Mouse (Mus musculus) embryonic facial prominence, embryonic 15.5 days (tissue): ENCODE measurements around the gene Ppp5c. TPM values are rescaled to one million over a fixed set of nuclear protein-coding genes. Genes with fewer than 3 reads are reported as not detected.
A peak's percentile ranks its signal among the peaks of the same experiment; 100 is the strongest.

Experiments
- ATAC-seq: fragments of 200-750 bp; cut with Nextera tagmentation; 2 replicates; pipeline ENCODE4 v1.8.0; 2017; ENCODE audit warnings: low read depth, moderate TSS enrichment; ENCODE audit not compliant: insufficient number of reproducible peaks, low FRiP score, low TSS enrichment
- H3K27ac ChIP-seq: fragments of 300-500 bp; sonication (generic); replicated peaks from 2 replicates; pipeline ENCODE4 v1.5.1; 2015; ENCODE audit warnings: mild to moderate bottlenecking, inconsistent platforms
- H3K27me3 ChIP-seq: fragments of 300-500 bp; sonication (generic); 2 replicates; pipeline ENCODE4 v1.6.1; 2015; ENCODE audit warnings: inconsistent platforms
- H3K36me3 ChIP-seq: fragments of 300-500 bp; sonication (generic); 2 replicates; pipeline ENCODE4 v1.6.1; 2015; ENCODE audit warnings: mild to moderate bottlenecking, inconsistent platforms
- H3K4me1 ChIP-seq: fragments of 300-500 bp; sonication (generic); 2 replicates; pipeline ENCODE4 v1.6.1; 2015; ENCODE audit warnings: inconsistent platforms
- H3K4me2 ChIP-seq: fragments of 300-500 bp; sonication (generic); replicated peaks from 2 replicates; pipeline ENCODE4 v1.6.1; 2015; ENCODE audit warnings: mild to moderate bottlenecking, inconsistent platforms
- H3K4me3 ChIP-seq: fragments of 300-500 bp; sonication (generic); replicated peaks from 2 replicates; pipeline ENCODE4 v1.5.1; 2015; ENCODE audit warnings: mild to moderate bottlenecking, inconsistent platforms
- H3K9ac ChIP-seq: fragments of 300-500 bp; sonication (generic); 2 replicates; pipeline ENCODE4 v1.6.1; 2015; ENCODE audit warnings: inconsistent platforms
- H3K9me3 ChIP-seq: fragments of 300-500 bp; sonication (generic); replicated peaks from 2 replicates; pipeline ENCODE4 v1.6.1; 2016; ENCODE audit warnings: inconsistent platforms
- WGBS: fragments of 180-500 bp; shearing (Covaris S2); methylation state at CpG from one replicate; pipeline ENCODE4 v1.1.7; 2015; 5-methylcytosine and 5-hydroxymethylcytosine counted together
- polyA plus RNA-seq: library from polyadenylated mRNA; unstranded; fragments of >200 nt; fragmentation: Nextera tagmentation; extraction: Ambion mirVana; gene quantifications from 2 replicates; pipeline ENCODE4 v1.2.1, GENCODE M21; 2015

The Ppp5c gene
- polyA plus RNA-seq, 1 experiment from 2014 or later, result 113 TPM

DNA sequence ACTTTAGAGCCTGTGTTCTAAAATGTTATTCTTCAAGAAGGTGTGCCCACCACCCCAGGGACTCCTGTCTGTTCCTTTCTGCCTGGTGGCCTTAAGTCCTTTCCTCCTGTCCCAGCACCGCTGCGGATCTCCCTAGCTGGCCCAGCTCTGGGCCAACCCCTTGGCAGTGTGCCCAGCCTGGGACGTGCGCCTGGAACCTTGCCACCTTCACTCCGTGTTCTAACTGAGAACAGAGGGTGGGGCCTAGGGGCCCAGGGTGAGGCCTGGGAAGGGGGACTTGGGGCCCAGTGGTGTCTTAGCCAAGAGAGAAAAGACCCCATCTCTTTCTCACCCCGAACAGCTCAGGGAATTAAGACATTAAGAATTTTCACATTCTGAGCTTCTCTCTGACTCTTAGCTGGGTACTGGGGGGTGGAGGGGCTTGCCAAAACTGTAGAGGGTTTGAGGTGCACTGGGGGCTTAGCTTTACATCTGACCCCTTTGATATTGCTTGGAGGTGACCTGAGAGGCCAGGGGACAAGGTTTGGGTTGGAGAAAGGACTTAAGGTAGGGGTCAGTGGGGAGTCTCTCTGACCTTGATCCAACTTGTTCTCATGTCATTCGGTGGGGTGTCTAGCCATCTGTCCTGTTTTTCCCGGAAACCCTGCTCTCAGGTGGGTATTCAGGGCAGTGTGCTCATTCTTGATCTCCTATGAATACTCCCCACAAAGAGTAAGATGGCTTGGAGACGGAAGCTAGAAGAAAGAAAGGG lies 32.5 kb upstream of the Ppp5c start:
- Histone ChIP-seq H3K4me3 (peak overlapping the region; percentile 66), H3K9ac (peak overlapping the region; percentile 26; the same call in 1 of the 2 replicates), H3K27me3 (no peaks in the 10 kb centered on the region), H3K4me2 (peak overlapping the region; percentile 69), H3K4me1 (peaks cover 70% of the 10 kb centered on the region), H3K36me3 (no peaks in the 10 kb centered on the region), H3K9me3 (no peaks in the 10 kb centered on the region), H3K27ac (peak overlapping the region; percentile 97)
- WGBS, result 20% methylated on average over 9 of the region's 9 CpGs
- peak; percentile 50; the same call in 1 of the 2 replicates for ATAC-seq

DNA sequence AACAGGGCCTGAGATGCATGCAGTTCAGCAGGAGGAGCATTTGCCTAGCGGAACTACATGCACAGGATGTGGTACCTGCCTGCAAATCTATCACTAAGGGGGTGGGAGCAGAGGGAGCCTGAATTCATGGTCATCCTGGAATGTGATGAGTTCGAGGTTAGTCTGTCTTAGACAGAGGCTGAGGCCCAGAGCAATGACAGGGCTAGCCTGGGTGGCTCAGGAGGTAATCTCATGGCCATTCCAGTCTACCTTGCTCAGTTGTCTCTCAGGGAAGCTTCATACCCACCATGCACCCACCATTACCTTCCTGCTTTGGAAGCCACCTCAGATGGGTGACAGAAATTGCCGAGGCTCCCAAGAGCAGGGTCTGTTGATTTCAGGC lies 31.7 kb upstream of the Ppp5c start:
- Histone ChIP-seq H3K27ac (peak overlapping the region; percentile 97), H3K27me3 (no peaks in the 10 kb centered on the region), H3K9ac (no peak overlapping the region), H3K4me2 (peak overlapping the region; percentile 69), H3K9me3 (no peaks in the 10 kb centered on the region), H3K36me3 (peaks cover 5% of the 10 kb centered on the region), H3K4me3 (peak overlapping the region; percentile 66), H3K4me1 (peaks cover 70% of the 10 kb centered on the region)
- no peak for ATAC-seq
- whole genome bisulfite sequencing, result 71% methylated on average over 3 of the region's 3 CpGs

DNA sequence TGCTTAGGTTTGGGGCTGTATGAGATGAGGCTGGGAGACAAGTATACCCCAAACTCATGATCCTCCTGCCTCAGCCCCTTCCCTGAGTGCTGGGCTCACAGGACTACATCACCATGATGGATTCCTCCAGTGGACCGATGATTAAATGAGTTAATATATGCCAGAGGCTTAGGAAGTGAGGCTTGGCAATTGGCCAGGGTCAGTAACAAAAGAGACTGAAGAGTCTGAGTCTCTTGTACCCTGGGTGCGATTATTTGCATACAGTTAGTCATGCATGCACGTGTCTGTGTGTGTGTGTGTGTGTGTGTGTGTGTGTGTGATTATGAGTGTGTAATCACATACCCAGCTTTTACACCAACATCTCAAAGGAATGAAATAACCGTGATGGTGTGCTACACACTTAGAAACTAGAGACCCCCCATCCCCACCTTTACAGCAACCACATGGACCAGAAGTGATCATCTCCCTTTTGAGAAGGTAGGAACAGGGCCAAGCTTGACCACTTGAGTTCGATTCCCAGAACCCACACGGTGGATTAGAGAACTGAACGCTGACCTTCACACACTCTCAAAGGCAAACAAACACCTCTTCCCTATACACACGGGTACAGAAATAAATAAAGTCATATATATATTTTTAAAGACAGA lies 31.2 kb upstream of the Ppp5c start:
- H3K27ac ChIP-seq, result peak overlapping the region; percentile 97
- H3K4me1 ChIP-seq, result peaks cover 70% of the 10 kb centered on the region
- WGBS, result 36% methylated on average over 8 of the region's 8 CpGs
- H3K4me3 ChIP-seq, result peak overlapping the region; percentile 66
- H3K27me3 ChIP-seq, result no peaks in the 10 kb centered on the region
- peak overlapping the region; percentile 69 for H3K4me2 ChIP-seq
- no peak for ATAC-seq
- no peak overlapping the region for H3K9ac ChIP-seq
- H3K9me3 ChIP-seq, result no peaks in the 10 kb centered on the region
- H3K36me3 ChIP-seq, result peaks cover 11% of the 10 kb centered on the region

DNA sequence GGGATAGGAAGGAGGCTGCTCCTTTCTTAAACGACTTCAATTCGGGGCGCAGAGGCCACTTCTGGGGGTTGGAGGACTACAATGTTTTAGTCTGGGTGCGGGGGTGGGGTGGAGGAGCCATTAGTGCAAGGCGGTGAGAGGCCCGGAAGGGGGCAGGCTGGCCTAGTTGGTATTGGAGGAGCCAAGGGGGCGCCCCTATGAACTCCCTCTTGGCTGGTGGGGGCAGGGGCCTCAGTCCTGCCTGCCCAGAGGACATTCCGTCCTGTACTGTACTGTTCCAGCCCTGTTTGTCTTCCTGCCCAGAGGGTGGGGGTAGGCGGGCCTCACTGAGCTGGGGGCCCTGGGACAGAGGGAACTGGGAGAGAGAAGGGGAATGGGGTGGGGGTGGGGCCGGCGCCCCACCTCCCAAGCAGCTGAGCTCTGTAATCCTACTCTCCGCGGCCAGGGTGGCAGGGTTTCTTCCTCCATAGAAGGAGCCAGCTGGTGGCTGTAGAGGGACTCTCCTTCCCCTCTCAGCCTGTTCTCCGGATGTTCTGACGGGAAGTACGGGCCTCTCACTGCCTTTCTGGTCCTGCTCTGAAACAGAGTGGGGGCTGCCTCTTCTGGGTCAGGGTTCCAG lies 30.5 kb upstream of the Ppp5c start:
- ATAC-seq, result peak; percentile 83
- H3K9me3 ChIP-seq, result no peaks in the 10 kb centered on the region
- H3K4me2 ChIP-seq, result peak overlapping the region; percentile 69
- peaks cover 18% of the 10 kb centered on the region for H3K36me3 ChIP-seq
- peak overlapping the region; percentile 18 for H3K4me3 ChIP-seq
- H3K27ac ChIP-seq, result peak overlapping the region; percentile 97
- no peaks in the 10 kb centered on the region for H3K27me3 ChIP-seq
- no peak overlapping the region for H3K9ac ChIP-seq
- WGBS, result 3% methylated on average over 16 of the region's 16 CpGs
- H3K4me1 ChIP-seq, result peaks cover 69% of the 10 kb centered on the region

DNA sequence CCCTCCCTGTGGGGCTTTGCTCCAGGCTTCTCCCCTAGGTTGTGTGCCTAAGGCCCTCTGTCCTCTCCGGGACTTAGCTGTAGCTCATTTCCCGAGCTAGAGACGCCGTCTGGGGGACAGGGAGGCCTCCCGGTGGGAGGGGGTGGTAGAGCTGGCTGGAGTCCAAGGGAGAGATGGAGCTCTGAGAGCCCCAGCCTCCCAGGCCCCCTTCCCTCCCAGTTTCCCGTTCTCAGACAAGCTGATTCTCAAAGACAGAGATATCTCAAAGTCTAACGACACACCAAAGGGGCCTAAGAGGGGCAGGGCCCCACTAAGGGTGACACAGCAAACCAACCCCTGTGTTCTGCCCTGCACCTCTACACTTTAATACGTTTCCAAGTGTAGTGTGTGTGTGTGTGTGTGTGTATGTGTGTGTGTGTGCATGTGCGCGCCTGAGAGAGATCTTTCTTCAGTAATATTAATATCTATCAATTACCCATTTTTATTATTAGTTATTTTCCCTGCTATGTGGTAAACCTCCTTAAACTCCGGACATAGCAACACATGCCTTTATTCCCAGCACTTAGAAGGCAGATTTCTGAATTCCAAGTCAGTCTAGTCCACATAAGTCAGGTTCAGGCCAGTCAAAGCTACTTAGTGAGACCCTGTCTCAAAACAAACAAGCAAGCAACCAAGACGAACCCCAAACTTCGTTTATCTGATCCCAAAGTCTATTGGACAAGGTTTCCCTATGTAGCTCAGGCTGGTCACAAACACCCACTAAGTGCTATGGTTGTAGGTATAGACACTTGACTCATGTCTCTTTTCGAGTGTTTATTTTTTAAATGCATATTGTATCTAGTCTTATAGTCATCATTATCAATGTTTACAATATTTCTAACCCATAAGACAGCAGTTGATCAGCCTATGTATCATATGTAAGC lies 29.1 kb upstream of the Ppp5c start:
- WGBS, result 28% methylated on average over 14 of the region's 14 CpGs
- peak overlapping the region; percentile 33 for H3K9ac ChIP-seq
- H3K4me1 ChIP-seq, result peaks cover 63% of the 10 kb centered on the region
- H3K27ac ChIP-seq, result peak overlapping the region; percentile 97
- H3K4me3 ChIP-seq, result peak overlapping the region; percentile 51
- H3K36me3 ChIP-seq, result peaks cover 22% of the 10 kb centered on the region
- H3K27me3 ChIP-seq, result no peaks in the 10 kb centered on the region
- no peak for ATAC-seq
- no peaks in the 10 kb centered on the region for H3K9me3 ChIP-seq
- H3K4me2 ChIP-seq, result peak overlapping the region; percentile 82

DNA sequence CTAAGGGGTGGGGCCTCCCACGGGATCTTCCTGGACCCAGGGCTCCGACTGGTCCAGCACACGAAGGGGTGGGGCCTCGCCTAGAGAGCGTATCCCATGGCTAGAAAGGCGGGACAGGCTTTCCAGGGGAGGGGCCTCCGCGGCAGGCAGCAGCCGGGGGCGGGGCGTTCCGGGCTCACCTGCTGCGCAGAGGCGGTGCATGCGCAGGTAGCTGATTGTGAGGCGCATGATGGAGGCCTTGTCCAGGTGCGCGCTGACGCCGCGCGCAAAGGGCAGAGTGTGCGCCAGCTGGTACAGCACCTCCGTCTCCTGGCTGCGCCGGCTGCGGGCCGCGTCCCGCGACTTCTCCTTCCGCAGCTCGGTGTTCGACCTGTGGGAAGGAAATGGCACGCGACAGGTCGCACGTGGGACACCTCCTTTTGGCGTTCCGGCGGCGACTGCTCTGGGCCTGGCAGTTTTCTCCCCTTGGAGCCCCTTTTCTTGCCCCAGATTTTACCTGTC lies 28.4 kb upstream of the Ppp5c start:
- Histone ChIP-seq H3K27me3 (no peaks in the 10 kb centered on the region), H3K4me1 (peaks cover 60% of the 10 kb centered on the region), H3K36me3 (peaks cover 26% of the 10 kb centered on the region), H3K27ac (peak overlapping the region; percentile 97), H3K9me3 (no peaks in the 10 kb centered on the region), H3K9ac (peak overlapping the region; percentile 33), H3K4me2 (peak overlapping the region; percentile 82), H3K4me3 (peak overlapping the region; percentile 51)
- WGBS, result under 1% methylated on average over 42 of the region's 42 CpGs
- peak; percentile 77 for ATAC-seq

DNA sequence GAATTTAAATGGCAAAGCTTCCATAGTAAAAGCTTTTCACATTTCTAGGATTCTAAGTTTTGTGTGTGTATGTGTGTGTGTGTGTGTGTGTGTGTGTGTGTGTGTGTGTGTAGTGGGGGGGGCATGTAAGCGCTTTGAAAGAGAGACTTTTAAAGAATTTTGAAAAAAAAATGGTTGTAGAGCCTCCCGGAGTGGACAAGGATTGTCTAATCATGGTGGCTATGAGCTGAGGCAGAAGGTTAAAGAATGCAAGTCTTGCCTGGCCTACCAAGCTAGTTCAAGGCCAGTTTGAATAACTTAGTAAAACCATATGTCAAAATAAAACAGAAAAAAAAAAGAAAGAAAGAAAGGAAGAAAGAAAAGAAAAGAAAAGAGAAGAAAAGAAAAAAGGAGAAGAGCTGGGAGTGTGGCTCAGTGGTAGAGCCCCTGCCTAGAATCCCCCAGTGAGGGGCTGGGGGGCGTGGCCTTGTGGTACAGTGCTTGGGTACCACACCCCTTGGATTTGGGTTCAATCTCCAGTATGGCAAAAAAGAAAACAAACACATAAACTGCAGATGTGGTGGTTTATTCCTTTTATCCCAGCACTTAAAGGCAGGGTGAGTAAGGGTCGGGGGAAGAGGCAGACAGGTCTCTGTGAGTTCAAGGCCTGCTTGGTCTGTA lies 27.7 kb upstream of the Ppp5c start:
- Histone ChIP-seq H3K4me2 (peak overlapping the region; percentile 82), H3K4me1 (peaks cover 52% of the 10 kb centered on the region), H3K4me3 (peak overlapping the region; percentile 51), H3K9me3 (no peaks in the 10 kb centered on the region), H3K27ac (peak overlapping the region; percentile 97; the same call in 1 of the 2 replicates), H3K9ac (no peak overlapping the region), H3K27me3 (no peaks in the 10 kb centered on the region), H3K36me3 (peaks cover 31% of the 10 kb centered on the region)
- ATAC-seq, result no peak
- WGBS, result 87% methylated on average over 4 of the region's 4 CpGs

DNA sequence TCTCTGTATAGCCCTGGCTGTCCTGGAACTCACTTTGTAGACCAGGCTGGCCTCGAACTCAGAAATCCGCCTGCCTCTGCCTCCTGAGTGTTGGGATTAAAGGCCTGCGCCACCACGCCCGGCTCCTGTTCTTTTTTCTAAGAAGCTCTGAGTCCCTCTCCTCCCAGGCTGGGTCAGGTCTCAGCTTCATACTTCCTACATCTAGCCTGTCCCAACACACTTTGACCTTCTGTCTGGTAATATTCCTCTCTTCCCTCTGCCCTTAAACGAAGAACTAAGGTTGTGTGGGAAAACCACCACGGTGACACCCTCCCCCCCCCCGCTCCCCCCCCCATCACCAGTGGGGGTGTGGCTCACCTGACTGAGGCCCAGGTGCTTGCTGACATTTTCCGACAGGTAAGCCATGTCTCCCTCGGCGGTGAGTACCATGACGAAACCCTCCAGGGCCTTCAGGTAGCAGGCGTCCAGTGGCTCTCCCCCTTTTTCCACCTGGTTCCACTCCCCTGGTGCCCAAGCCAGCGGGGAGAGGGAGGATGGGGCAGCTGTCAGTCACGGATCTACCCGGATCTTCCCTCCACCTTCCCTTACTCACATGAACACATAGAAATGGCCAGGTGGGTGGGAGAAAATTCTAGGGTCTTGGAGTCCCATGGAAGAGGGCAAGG lies 26.7 kb upstream of the Ppp5c start:
- 86% methylated on average over 14 of the region's 16 CpGs for WGBS
- no peak overlapping the region for H3K4me2 ChIP-seq
- no peaks in the 10 kb centered on the region for H3K9me3 ChIP-seq
- H3K27me3 ChIP-seq, result no peaks in the 10 kb centered on the region
- H3K9ac ChIP-seq, result no peak overlapping the region
- peaks cover 43% of the 10 kb centered on the region for H3K4me1 ChIP-seq
- no peak overlapping the region for H3K27ac ChIP-seq
- no peak for ATAC-seq
- peaks cover 37% of the 10 kb centered on the region for H3K36me3 ChIP-seq
- no peak overlapping the region for H3K4me3 ChIP-seq

DNA sequence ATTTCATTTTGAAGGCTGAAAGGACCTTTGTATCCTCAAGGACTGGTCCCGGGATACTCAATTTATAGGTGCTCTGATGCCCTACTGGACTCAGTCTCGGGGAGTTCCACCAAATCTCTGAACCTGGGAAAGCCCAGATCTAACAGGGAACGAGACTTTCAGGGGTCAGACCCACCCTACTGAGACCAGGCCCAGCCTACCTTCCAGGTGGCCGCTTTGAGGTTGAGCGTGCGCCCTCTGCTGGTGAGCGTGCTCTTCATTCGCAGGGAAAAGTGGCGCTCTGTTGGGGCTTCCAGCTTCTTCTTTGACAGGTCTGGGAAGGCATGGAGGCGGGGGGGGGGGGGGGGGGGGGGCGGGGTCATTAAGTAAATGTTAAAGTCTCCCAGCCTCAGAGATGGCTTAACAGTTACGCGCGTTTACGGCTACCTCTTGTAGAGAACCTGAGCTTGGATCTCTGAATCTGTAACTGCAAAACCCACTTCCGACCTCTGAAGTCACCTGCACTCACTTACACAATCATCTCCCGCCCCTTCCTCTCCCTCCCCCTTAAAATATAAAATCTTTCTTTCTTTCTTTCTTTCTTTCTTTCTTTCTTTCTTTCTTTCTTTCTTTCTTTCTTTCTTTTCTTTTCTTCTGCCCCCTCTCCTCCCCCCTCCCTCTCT lies 23.3 kb upstream of the Ppp5c start:
- Histone ChIP-seq H3K27me3 (no peaks in the 10 kb centered on the region), H3K9ac (no peak overlapping the region), H3K9me3 (no peaks in the 10 kb centered on the region), H3K4me1 (peaks cover 12% of the 10 kb centered on the region), H3K27ac (no peak overlapping the region), H3K4me3 (no peak overlapping the region), H3K4me2 (no peak overlapping the region), H3K36me3 (peaks cover 63% of the 10 kb centered on the region)
- WGBS, result 14% methylated on average over 14 of the region's 17 CpGs
- ATAC-seq, result 0 out of 2 replicates have a peak, but pooled peaks have one; percentile 26
